Mouse (Mus musculus): ENCODE results near the gene Hs6st3.

DNA sequence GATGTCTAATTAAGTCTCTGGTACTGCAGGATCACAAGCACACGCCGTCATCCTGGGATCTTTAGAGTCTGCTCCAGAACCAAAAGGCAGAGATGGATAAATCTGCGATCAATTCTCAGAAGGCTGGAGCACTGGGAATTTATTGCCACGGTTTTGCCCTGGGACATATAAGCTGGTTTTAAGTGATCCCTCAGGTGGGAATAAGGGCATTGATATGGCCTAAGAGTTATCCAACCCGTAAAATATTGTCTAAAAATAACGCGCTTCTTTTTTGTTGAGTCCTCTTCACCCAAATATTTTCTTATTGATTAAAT lies 693.8 kb downstream of the Hs6st3 start:
- TF ChIP-seq CTCF (conservative IDR thresholded peaks at IDR 0.05; ENCODE audit: low read length) (no peak), NANOG (IDR thresholded peaks at IDR 0.05; ENCODE audit: borderline replicate concordance, low read length) (no peak)
